Mouse (Mus musculus): ENCODE measurements at regions not wholly inside any gene's neighbourhood (a gene's known extent, or its start where the extent isn't known, plus 50 kb on each side); places are given as distances from the start of the nearest gene placed in this dataset.

GRCm38 (mm10) chr8:54330106-54330505 is 199.3 kb upstream of the Asb5 start:
- DNase-seq, result no peak

- no peak for DNase-seq
Measured at GRCm38 (mm10) chr8:54331883-54332282, 197.5 kb upstream of the Asb5 start.

- DNase-seq, result no peak
Measured at GRCm38 (mm10) chr8:54351123-54351522, 178.3 kb upstream of the Asb5 start.

GRCm38 (mm10) chr8:54361716-54362115 is 167.7 kb upstream of the Asb5 start:
- DNase-seq, result no peak

GRCm38 (mm10) chr8:54370501-54370900 is 158.9 kb upstream of the Asb5 start:
- DNase-seq, result no peak

- no peak for DNase-seq
Measured at GRCm38 (mm10) chr8:54371073-54371472, 158.3 kb upstream of the Asb5 start.

GRCm38 (mm10) chr8:54372921-54373320 is 156.5 kb upstream of the Asb5 start:
- no peak for DNase-seq

- DNase-seq, result no peak
Measured at GRCm38 (mm10) chr8:54375373-54376098, 153.8 kb upstream of the Asb5 start.

- DNase-seq, result no peak
Measured at GRCm38 (mm10) chr8:54380191-54380590, 149.2 kb upstream of the Asb5 start.

- no peak for DNase-seq
Measured at GRCm38 (mm10) chr8:54392866-54393265, 136.5 kb upstream of the Asb5 start.

GRCm38 (mm10) chr8:54393466-54394197 is 135.7 kb upstream of the Asb5 start:
- no peak for DNase-seq

- no peak for DNase-seq
Measured at GRCm38 (mm10) chr8:54405723-54406122, 123.7 kb upstream of the Asb5 start.

- DNase-seq, result no peak
Measured at GRCm38 (mm10) chr8:54414092-54414799, 115.1 kb upstream of the Asb5 start.

- no peak for DNase-seq
Measured at GRCm38 (mm10) chr8:54416691-54417090, 112.7 kb upstream of the Asb5 start.

GRCm38 (mm10) chr8:54418035-54418434 is 111.3 kb upstream of the Asb5 start:
- no peak for DNase-seq

- no peak for DNase-seq
Measured at GRCm38 (mm10) chr8:54420339-54421098, 108.9 kb upstream of the Asb5 start.

GRCm38 (mm10) chr8:54425039-54425438 is 104.3 kb upstream of the Asb5 start:
- peak; percentile 33 to 59 for DNase-seq

- no peak for DNase-seq
Measured at GRCm38 (mm10) chr8:54435694-54436093, 93.7 kb upstream of the Asb5 start.

GRCm38 (mm10) chr8:54441143-54441542 is 88.2 kb upstream of the Asb5 start:
- no peak for DNase-seq

- DNase-seq, result no peak
Measured at GRCm38 (mm10) chr8:54442395-54442794, 87.0 kb upstream of the Asb5 start.

GRCm38 (mm10) chr8:54446370-54446769 is 83.0 kb upstream of the Asb5 start:
- DNase-seq, result no peak

GRCm38 (mm10) chr8:54449811-54450210 is 79.6 kb upstream of the Asb5 start:
- no peak for DNase-seq

Data from adrenal gland, postnatal 36 days (tissue).